Mouse (Mus musculus) midbrain, embryonic 12.5 days (tissue): ENCODE data around the gene Fgfr2. TPM values are rescaled to one million over a fixed set of nuclear protein-coding genes. Genes with fewer than 3 reads are reported as not detected.
A peak's percentile ranks its signal among the peaks of the same experiment; 100 is the strongest.

ENCODE experiments used
- ATAC-seq: fragments of 200-750 bp; cut with Nextera tagmentation; 2 replicates; pipeline ENCODE4 v1.8.0; 2017; ENCODE audit warnings: low read depth, moderate TSS enrichment, moderate library complexity; ENCODE audit not compliant: low FRiP score
- H3K27ac ChIP-seq: fragments of 300-500 bp; sonication (generic); replicated peaks from 2 replicates; pipeline ENCODE4 v1.5.1; 2016; ENCODE audit warnings: mild to moderate bottlenecking
- H3K27me3 ChIP-seq: fragments of 300-500 bp; sonication (generic); 2 replicates; pipeline ENCODE4 v1.6.1; 2016; ENCODE audit warnings: mild to moderate bottlenecking
- H3K36me3 ChIP-seq: fragments of 300-500 bp; sonication (generic); 2 replicates; pipeline ENCODE4 v1.6.1; 2016
- H3K4me1 ChIP-seq: fragments of 300-500 bp; sonication (generic); 2 replicates; pipeline ENCODE4 v1.6.1; 2016
- H3K4me2 ChIP-seq: fragments of 300-500 bp; sonication (generic); replicated peaks from 2 replicates; pipeline ENCODE4 v1.6.1; 2016; ENCODE audit warnings: mild to moderate bottlenecking, moderate library complexity
- H3K4me3 ChIP-seq: fragments of 300-500 bp; sonication (generic); 2 replicates; pipeline ENCODE4 v1.5.1; 2016; ENCODE audit warnings: mild to moderate bottlenecking
- H3K9ac ChIP-seq: fragments of 300-500 bp; sonication (generic); replicated peaks from 2 replicates; pipeline ENCODE4 v1.6.1; 2016; ENCODE audit warnings: mild to moderate bottlenecking, moderate library complexity
- H3K9me3 ChIP-seq: fragments of 300-500 bp; sonication (generic); 2 replicates; pipeline ENCODE4 v1.6.1; 2016; ENCODE audit warnings: mild to moderate bottlenecking
- WGBS: fragments of 180-500 bp; shearing (Covaris S2); methylation state at CpG from one replicate; pipeline ENCODE4 v1.1.7; 2016; 5-methylcytosine and 5-hydroxymethylcytosine counted together
- polyA plus RNA-seq: library from polyadenylated mRNA; unstranded; fragments of >200 nt; fragmentation: Nextera tagmentation; extraction: Ambion mirVana; gene quantifications from 2 replicates; pipeline ENCODE4 v1.2.1, GENCODE M21; 2016

The Fgfr2 gene
- polyA plus RNA-seq, 1 experiment from 2014 or later: 96.5 TPM

DNA sequence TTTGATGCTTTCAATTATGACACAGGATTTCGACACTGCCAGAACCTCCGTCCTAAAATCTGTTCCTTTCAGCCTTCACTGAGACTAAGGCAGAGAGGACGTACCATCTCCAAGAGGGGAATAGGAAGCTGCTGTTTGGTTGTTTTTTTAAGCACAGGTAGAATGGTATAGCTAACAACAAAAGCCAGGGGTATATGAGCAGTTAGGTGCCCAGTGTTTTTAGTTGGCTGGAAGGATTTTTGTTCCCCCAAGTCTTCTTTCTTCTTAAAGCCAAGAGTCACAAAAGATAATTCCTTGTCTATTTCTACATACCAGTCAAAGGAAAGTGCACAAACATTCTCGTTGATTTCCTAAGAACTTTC lies 2859.9 kb downstream of the Fgfr2 start:
- WGBS: 6% methylated on average over 4 of the region's 4 CpGs
- H3K9me3 ChIP-seq: no peaks in the 10 kb centered on the region
- H3K4me2 ChIP-seq: peak overlapping the region; percentile 85
- peak overlapping the region; percentile 89 for H3K9ac ChIP-seq
- H3K36me3 ChIP-seq: no peaks in the 10 kb centered on the region
- H3K4me1 ChIP-seq: peaks cover 80% of the 10 kb centered on the region
- peak overlapping the region; percentile 91 for H3K27ac ChIP-seq
- H3K4me3 ChIP-seq: peak overlapping the region; percentile 86
- no peak for ATAC-seq
- peaks cover 26% of the 10 kb centered on the region for H3K27me3 ChIP-seq

DNA sequence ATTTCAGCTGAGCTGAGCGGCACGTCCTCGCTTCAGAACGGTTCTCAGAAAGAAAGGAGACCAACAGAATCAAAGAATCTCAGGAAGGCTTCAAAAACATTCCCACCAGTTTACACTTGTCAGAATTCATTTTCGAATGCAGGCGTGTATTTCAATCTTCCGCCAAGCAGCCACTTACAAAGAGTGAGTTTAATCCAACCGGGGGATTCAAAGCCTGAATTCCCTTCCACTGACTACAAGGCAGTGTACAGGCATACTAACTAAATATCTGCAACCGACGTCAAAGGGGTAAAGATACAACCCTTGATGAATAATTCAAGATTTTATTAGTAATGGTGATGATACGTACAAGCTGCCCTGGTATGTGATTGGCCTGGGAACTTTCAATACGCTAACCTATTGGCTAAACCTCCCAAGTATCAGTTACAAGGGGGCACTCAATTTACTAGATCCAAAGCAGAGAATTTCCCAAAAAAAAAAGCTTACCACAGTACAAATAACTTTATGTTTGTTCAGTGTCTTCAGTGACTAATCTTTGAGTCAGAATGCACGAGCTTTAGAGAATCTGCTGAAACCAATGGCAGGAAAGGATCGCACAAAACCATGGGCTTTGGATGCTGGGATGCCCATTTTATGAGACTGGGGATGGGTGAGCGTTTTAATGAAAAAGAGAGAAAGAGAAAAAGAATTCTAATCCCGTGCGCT lies 2860.5 kb downstream of the Fgfr2 start:
- H3K27ac ChIP-seq: peak overlapping the region; percentile 91
- WGBS: 7% methylated on average over 17 of the region's 17 CpGs
- no peaks in the 10 kb centered on the region for H3K36me3 ChIP-seq
- peak; percentile 10; the same call in 1 of the 2 replicates for ATAC-seq
- peak overlapping the region; percentile 89 for H3K9ac ChIP-seq
- H3K4me2 ChIP-seq: peak overlapping the region; percentile 85
- no peaks in the 10 kb centered on the region for H3K9me3 ChIP-seq
- peak overlapping the region; percentile 86 for H3K4me3 ChIP-seq
- H3K27me3 ChIP-seq: peaks cover 26% of the 10 kb centered on the region
- H3K4me1 ChIP-seq: peaks cover 80% of the 10 kb centered on the region

DNA sequence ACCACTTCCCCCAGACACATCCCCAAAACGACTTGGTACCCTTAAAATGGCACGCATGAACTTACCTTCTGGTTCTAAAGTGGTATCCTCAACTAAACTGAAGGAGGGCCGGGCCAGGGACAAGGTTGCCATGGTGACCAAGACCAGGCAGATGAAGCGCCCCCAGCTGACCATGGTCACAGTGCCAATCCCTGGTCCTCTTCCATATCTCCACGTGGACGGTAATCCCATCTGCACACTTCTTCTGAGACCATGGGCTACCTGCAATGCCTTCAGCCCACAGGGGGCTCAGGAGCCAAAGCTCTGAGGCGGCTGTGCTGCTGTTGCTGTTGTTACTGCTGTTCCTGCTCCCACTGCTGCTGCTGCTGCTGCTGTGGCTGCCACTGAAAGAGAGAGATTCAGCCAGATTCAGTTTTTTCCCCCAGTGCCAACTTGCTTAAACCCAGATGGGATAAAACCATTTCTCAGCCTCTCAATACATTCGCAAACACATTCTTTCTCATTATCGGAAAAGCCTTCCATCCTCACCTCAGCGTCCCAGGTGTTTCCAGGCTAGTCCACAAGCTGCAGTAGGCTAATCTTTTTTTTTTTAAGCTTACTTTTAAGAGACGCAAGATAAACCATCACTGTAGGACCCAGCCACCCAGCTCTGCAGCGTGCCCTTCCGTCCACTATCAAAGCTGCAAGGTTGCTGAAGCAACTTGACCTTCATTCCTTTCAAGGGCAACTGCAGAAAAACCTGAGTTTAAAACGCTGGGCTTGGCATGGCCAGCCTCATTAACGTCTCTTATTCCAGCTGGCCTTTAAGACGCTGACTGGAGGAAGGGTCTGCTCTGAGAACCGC lies 2861.2 kb downstream of the Fgfr2 start:
- peak overlapping the region; percentile 85 for H3K4me2 ChIP-seq
- H3K4me3 ChIP-seq: peak overlapping the region; percentile 86
- no peak for ATAC-seq
- 23% methylated on average over 17 of the region's 17 CpGs for WGBS
- H3K9me3 ChIP-seq: no peaks in the 10 kb centered on the region
- H3K27ac ChIP-seq: peak overlapping the region; percentile 91
- H3K4me1 ChIP-seq: peaks cover 79% of the 10 kb centered on the region
- H3K27me3 ChIP-seq: peaks cover 26% of the 10 kb centered on the region
- no peaks in the 10 kb centered on the region for H3K36me3 ChIP-seq
- H3K9ac ChIP-seq: peak overlapping the region; percentile 89

DNA sequence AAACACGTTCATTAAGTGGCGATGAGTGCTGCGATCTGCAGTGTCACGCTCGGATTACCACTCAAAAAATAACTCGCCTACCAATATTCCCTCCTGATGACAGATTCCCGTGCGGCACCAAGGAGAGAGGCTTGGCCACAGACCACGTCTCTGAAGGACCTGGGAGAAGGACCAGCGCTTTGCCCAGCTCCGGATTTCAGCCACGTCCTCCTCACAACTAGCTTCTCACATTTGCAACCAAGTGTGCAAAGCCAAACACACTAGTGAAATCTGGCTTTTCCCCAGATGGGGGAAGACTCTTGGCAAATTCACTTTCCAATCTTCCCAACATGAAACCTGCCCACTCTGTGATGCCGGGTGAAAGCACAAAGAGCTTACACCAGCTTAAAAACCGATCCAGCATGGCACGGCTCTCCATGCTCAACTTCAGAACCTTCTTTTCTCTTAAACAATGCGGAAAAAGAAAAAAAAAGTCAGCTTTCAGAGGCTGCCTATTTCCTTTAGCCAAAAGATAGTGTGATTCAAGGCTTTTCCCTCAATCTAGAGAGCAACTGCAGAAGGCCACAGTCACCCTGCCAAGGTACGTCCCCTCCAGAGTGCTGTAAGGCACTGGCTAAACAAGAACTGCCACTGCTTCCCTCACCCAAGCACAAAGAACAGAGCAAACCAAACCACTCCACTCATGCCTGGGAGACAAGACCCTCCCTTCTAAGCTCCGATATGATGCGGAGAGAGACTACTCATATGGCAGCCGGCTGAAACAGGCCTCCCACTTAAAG lies 2862.1 kb downstream of the Fgfr2 start:
- Histone ChIP-seq H3K4me2 (peak overlapping the region; percentile 85), H3K4me1 (peaks cover 74% of the 10 kb centered on the region), H3K9me3 (no peaks in the 10 kb centered on the region), H3K36me3 (no peaks in the 10 kb centered on the region), H3K27ac (peak overlapping the region; percentile 17; the same call in 1 of the 2 replicates), H3K9ac (peak overlapping the region; percentile 29; the same call in 1 of the 2 replicates), H3K27me3 (peaks cover 26% of the 10 kb centered on the region), H3K4me3 (peak overlapping the region; percentile 86)
- 49% methylated on average over 20 of the region's 20 CpGs for WGBS
- no peak for ATAC-seq

DNA sequence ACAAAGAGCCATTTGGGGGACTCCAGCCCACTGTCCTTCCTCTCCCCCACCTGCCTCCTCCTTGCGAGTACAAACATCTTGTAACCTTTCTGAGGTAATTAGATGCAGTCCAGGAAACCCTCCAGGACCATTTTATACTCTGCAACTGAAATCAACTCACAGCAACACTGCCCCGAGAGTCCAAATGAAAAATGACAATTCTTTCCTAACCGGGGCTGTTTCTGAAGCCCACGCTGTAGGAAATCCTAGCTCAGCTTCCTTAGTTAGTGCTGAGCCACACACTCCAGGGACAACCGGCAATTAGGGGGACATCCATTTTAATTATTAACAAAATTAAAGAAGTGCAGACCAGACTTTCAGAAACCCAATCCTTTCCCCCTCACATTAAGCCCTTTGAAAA lies 2863.1 kb downstream of the Fgfr2 start:
- peaks cover 72% of the 10 kb centered on the region for H3K4me1 ChIP-seq
- no peaks in the 10 kb centered on the region for H3K9me3 ChIP-seq
- no peak for ATAC-seq
- peaks cover 26% of the 10 kb centered on the region for H3K27me3 ChIP-seq
- no peak overlapping the region for H3K27ac ChIP-seq
- H3K9ac ChIP-seq: peak overlapping the region; percentile 29; the same call in 1 of the 2 replicates
- peak overlapping the region; percentile 85 for H3K4me2 ChIP-seq
- no peaks in the 10 kb centered on the region for H3K36me3 ChIP-seq
- H3K4me3 ChIP-seq: peak overlapping the region; percentile 86
- 27% methylated on average over 5 of the region's 5 CpGs for WGBS

DNA sequence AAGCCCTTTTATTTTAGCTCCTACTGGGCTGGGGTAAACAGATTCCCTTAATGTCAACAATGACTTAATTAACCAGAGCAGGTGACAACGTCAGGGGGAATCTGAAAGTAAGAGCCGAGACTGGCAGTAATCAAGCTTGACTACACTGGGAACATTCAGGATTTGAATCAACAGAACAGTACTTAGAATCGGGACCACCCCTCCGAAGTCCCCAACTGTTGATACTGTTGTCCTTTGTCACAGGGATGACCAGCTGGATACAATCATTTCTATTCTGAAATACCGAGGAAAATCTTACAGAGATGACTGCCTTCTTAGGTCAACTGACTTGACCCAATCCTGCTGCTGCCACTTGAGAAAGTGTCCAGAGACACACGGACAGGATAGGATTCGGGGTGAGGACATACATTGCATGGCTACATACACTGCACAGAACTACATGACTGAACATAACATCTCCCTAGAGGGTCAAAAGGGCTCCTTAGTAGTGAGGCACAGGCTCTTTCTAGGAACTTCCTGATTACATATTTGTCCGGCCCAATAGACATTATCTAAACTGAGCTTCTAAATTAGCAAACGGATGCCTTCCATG lies 2864.3 kb downstream of the Fgfr2 start:
- H3K4me3 ChIP-seq: peak overlapping the region; percentile 86; the same call in 1 of the 2 replicates
- H3K9ac ChIP-seq: no peak overlapping the region; the same call in 1 of the 2 replicates
- no peaks in the 10 kb centered on the region for H3K36me3 ChIP-seq
- peak; percentile 23; the same call in 1 of the 2 replicates for ATAC-seq
- WGBS: 20% methylated on average over 9 of the region's 9 CpGs
- H3K27ac ChIP-seq: no peak overlapping the region
- peak overlapping the region; percentile 85 for H3K4me2 ChIP-seq
- no peaks in the 10 kb centered on the region for H3K9me3 ChIP-seq
- peaks cover 32% of the 10 kb centered on the region for H3K27me3 ChIP-seq
- H3K4me1 ChIP-seq: peaks cover 69% of the 10 kb centered on the region

DNA sequence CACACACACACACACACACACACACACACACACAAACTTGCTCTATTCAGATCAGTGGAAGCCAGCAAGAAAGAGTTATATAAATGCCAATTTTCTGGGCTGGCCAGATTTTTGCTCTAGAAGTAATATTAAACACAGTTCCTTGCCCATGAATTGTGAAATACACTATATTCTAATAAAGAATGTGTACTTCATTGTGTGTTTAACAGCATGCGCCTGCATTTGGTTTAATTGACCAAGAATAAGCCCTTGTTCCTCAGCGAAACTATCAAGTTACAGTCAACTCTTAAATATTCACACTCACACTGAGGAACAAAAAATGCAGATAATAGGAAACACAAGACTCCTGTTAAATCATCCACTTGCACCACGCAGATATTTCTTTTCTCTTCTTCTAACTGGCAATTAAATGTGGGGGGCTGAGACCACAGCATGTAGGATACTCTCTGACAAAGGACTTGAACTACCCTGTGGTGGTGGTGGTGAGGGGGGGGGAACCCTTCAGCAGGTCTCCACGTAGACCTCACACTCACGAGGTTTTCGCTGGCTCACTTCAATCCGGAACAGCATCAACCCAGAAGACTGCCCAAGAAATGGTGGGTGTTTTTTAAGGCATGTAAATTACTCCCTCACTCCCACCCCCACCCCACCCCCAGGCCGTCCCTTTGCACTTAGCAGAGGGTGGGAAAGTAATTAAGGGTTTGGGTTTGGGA lies 2865.0 kb downstream of the Fgfr2 start:
- peaks cover 32% of the 10 kb centered on the region for H3K27me3 ChIP-seq
- no peaks in the 10 kb centered on the region for H3K9me3 ChIP-seq
- no peak overlapping the region for H3K4me3 ChIP-seq
- no peak overlapping the region; the same call in 1 of the 2 replicates for H3K9ac ChIP-seq
- peaks cover 66% of the 10 kb centered on the region for H3K4me1 ChIP-seq
- no peak overlapping the region for H3K27ac ChIP-seq
- no peak for ATAC-seq
- H3K4me2 ChIP-seq: peak overlapping the region; percentile 85
- no peaks in the 10 kb centered on the region for H3K36me3 ChIP-seq
- 9% methylated on average over 8 of the region's 8 CpGs for WGBS

DNA sequence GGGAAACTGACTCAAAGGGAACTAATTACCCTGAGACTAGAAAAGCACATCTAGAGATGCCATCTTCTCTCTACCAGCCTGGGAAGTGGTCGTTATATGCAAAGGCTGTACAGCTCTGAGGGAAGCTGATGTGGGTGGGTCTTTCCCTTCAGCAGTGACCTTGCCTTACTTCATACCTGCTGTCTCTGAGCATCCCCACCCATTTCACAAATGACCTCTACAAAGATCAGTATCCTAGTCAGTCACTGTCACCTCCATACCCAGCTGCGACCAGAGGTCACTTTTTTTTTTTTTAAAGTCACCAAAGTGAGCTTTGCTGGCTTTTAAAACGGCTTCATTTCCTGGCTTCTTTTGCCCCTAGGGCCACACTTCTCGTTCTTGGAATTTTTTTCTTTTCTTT lies 2869.9 kb downstream of the Fgfr2 start:
- Histone ChIP-seq H3K36me3 (no peaks in the 10 kb centered on the region), H3K9ac (no peak overlapping the region), H3K4me3 (no peak overlapping the region), H3K4me2 (no peak overlapping the region), H3K27ac (no peak overlapping the region), H3K4me1 (peaks cover 61% of the 10 kb centered on the region), H3K9me3 (no peaks in the 10 kb centered on the region), H3K27me3 (peaks cover 21% of the 10 kb centered on the region; the same call in 1 of the 2 replicates)
- 61% methylated on average over 4 of the region's 4 CpGs for WGBS
- no peak for ATAC-seq

DNA sequence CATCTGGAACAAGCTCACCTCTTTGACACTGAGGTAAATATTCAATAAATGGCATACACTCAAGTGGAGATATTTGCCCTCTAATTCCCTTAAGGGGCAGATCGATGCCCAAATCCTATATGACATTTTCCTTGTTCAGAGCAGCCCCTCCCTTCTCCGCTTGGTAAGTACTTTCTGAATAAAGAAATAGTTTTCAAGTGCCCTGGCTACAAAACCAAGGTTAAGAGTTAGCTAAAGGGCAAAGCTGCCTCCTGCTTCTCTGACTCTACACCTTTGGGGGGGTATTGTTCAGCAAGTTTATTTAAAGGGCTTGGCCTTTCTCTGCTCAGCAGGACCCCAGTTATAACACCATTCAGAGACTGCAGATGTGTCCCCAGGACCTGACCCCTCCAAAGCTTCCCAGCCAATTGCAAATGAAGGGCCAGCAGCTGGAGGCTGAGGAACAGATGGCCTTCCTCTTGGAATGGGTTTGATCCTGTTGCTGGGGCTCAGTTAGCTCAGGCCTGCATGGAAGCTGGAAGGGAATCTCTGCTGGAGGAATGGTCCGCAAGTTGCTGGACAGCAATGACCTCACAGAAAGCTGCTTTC lies 2871.1 kb downstream of the Fgfr2 start:
- H3K9ac ChIP-seq: no peak overlapping the region
- WGBS: 18% methylated on average over 3 of the region's 3 CpGs
- 0 out of 2 replicates have a peak overlapping the region, but pooled peaks have one; percentile 15 for H3K27ac ChIP-seq
- H3K4me3 ChIP-seq: no peak overlapping the region
- H3K4me2 ChIP-seq: no peak overlapping the region
- H3K4me1 ChIP-seq: peaks cover 61% of the 10 kb centered on the region
- H3K27me3 ChIP-seq: peaks cover 21% of the 10 kb centered on the region; the same call in 1 of the 2 replicates
- no peaks in the 10 kb centered on the region for H3K9me3 ChIP-seq
- ATAC-seq: 0 out of 2 replicates have a peak, but pooled peaks have one; percentile 38
- no peaks in the 10 kb centered on the region for H3K36me3 ChIP-seq

DNA sequence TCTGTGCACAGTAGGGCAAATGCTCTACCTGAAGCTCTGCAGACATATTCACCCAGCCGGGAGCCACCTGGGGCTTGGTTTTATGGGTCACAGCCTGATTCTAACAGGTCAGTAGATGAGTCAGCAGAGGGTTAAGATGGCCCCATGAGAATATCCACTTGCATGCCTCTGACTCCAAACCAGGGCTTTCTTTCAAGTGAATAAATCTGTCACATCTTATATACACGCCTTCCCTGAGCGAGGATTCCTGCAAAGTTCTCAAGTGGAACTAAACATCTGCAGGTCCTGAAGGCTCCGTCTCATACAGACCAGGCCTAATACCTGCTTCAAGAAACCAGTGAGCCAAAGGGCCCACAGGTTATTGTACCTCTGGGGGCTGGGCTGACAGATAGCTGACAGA lies 2872.2 kb downstream of the Fgfr2 start:
- Histone ChIP-seq H3K4me2 (no peak overlapping the region), H3K4me1 (peaks cover 65% of the 10 kb centered on the region), H3K4me3 (no peak overlapping the region), H3K36me3 (no peaks in the 10 kb centered on the region), H3K27ac (no peak overlapping the region), H3K9ac (no peak overlapping the region), H3K9me3 (no peaks in the 10 kb centered on the region), H3K27me3 (peaks cover 21% of the 10 kb centered on the region; the same call in 1 of the 2 replicates)
- ATAC-seq: no peak
- 26% methylated on average over 4 of the region's 4 CpGs for WGBS
